Mouse (Mus musculus) neural tube, embryonic 11.5 days (tissue): ENCODE results near the gene Fbxo22. TPM values are rescaled to one million over a fixed set of nuclear protein-coding genes. Genes with fewer than 3 reads are reported as not detected.
"Not testable (repeated sequence)": the region's sequence is repeated elsewhere in the genome, so short reads cannot be mapped to it uniquely, and the experiment has no call there.

Experiments used
- ATAC-seq: fragments of 200-750 bp; cut with Nextera tagmentation; 2 replicates; pipeline ENCODE4 v1.8.0; 2017; ENCODE audit warnings: moderate number of reproducible peaks, mild to moderate bottlenecking, moderate TSS enrichment, moderate library complexity; ENCODE audit not compliant: insufficient read depth, low FRiP score, low TSS enrichment
- DNase-seq: peaks from one replicate; pipeline ENCODE4 v3.0.0-alpha.2; 2015; ENCODE audit warnings: low spot score
- H3K27ac ChIP-seq: fragments of 300-500 bp; sonication (generic); 2 replicates; pipeline ENCODE4 v1.5.1; 2014; ENCODE audit warnings: low read depth, mild to moderate bottlenecking, low read length
- H3K27me3 ChIP-seq: fragments of 300-500 bp; sonication (generic); 2 replicates; pipeline ENCODE4 v1.6.1; 2014; ENCODE audit warnings: mild to moderate bottlenecking, low read length, mixed read lengths; ENCODE audit not compliant: control insufficient read depth, insufficient read depth
- H3K36me3 ChIP-seq: fragments of 300-500 bp; sonication (generic); 2 replicates; pipeline ENCODE4 v1.6.1; 2014; ENCODE audit warnings: mild to moderate bottlenecking, low read length, moderate library complexity, mixed read lengths; ENCODE audit not compliant: control insufficient read depth, insufficient read depth
- H3K4me1 ChIP-seq: fragments of 300-500 bp; sonication (generic); 2 replicates; pipeline ENCODE4 v1.6.1; 2014; ENCODE audit warnings: low read length, mixed read lengths; ENCODE audit not compliant: control insufficient read depth, insufficient read depth
- H3K4me2 ChIP-seq: fragments of 300-500 bp; sonication (generic); 2 replicates; pipeline ENCODE4 v1.6.1; 2014; ENCODE audit warnings: low read depth, mild to moderate bottlenecking, moderate library complexity
- H3K4me3 ChIP-seq: fragments of 300-500 bp; sonication (generic); 2 replicates; pipeline ENCODE4 v1.5.1; 2014; ENCODE audit warnings: low read depth, low read length
- H3K9ac ChIP-seq: fragments of 300-500 bp; sonication (generic); 2 replicates; pipeline ENCODE4 v1.6.1; 2014; ENCODE audit warnings: mild to moderate bottlenecking, low read length
- H3K9me3 ChIP-seq: fragments of 300-500 bp; sonication (generic); 2 replicates; pipeline ENCODE4 v1.6.1; 2016; ENCODE audit warnings: low read length; ENCODE audit not compliant: control insufficient read depth
- WGBS: fragments of 180-500 bp; shearing (Covaris S2); extraction: QIAGEN DNeasy Blood & Tissue Kit; methylation state at CpG from one replicate; pipeline ENCODE4 v1.1.7; 2014; 5-methylcytosine and 5-hydroxymethylcytosine counted together
- polyA plus RNA-seq: library from polyadenylated mRNA; unstranded; fragments of >200 nt; fragmentation: Nextera tagmentation; extraction: Ambion mirVana; gene quantifications from 2 replicates; pipeline ENCODE4 v1.2.1, GENCODE M21; 2014

Gene Fbxo22
- polyA plus RNA-seq, 1 experiment from 2014 or later, result 78.0 TPM

DNA sequence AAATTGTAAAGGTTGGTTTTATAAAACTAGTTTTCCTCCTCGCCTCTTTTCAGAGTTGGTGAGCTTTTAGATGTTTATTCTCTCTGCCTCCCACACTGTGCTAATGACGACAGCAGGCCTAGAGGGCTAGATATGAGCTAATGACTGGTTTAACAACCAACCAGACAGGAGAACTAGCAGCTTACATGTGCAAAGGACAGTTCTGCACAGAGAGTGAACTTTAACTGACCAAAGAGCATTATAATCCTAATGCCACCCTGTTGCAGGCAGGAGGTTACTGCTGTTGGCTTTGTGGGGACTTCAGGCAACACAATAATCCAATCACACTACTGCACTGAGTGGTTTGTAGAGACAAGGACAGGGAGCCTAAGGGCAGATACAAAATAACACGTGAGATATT is 34.6 kb downstream of the Fbxo22 start:
- Histone ChIP-seq H3K9ac (no peak overlapping the region), H3K27me3 (no peaks in the 10 kb centered on the region), H3K4me2 (no peak overlapping the region), H3K4me3 (no peak overlapping the region), H3K27ac (no peak overlapping the region), H3K4me1 (no peaks in the 10 kb centered on the region), H3K36me3 (no peaks in the 10 kb centered on the region), H3K9me3 (no peaks in the 10 kb centered on the region)
- no peak for DNase-seq
- no peak for ATAC-seq
- 83% methylated on average over 3 of the region's 3 CpGs for WGBS

DNA sequence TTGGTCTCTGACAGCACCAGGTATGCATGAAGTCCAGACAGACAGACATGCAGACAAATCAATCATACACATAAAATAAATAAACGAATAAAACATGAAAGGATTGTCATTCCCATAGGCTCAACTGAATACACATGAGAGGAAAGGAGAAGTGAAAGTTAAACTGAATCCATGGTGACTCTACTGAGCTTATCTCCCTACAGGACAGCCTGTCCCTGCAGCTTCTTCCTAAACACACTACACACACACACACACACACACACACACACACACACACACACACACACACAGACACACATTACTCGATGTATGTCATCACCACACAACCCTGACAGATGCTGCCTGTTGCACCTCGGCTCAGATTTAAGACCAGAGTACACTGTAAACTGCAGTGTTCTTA is 35.4 kb downstream of the Fbxo22 start:
- Histone ChIP-seq H3K27ac (no peak overlapping the region), H3K4me2 (no peak overlapping the region), H3K9me3 (no peaks in the 10 kb centered on the region), H3K27me3 (no peaks in the 10 kb centered on the region), H3K9ac (no peak overlapping the region), H3K36me3 (no peaks in the 10 kb centered on the region), H3K4me3 (no peak overlapping the region), H3K4me1 (no peaks in the 10 kb centered on the region)
- WGBS, result 77% methylated on average over 3 of the region's 3 CpGs
- no peak for DNase-seq
- no peak for ATAC-seq

DNA sequence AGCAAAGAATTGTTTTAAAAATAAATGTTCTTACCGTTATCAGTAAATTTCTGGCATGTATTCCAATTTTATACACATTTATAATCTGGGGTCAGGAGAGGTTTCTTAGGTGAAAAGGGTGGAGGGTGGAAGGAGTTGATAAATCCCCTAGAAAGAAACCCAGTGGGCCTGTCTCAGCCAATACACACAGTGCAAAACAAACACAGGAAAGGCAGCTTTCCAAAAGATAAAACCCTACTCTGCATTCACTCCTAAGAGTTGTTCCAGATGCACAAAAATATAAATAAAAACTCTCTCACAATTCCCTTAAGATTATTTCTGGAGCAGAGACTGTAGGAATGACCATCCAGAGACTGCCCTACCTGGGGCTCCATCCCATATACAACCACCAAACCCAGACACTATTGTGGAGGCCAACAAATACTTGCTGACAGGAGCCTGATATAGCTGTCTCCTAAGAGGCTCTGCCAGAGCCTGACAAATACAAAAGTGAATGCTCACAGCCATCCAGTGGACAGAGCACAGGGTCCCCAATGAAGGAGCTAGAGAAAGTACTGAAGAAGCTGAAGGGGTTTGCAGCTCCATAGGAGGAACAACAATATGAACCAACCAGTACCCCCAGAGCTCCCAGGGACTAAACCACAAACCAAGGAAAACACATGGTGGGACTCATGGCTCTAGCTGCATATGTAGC is 36.5 kb downstream of the Fbxo22 start:
- not testable (repeated sequence) for H3K4me3 ChIP-seq, ATAC-seq, H3K4me1 ChIP-seq, DNase-seq, H3K36me3 ChIP-seq, H3K4me2 ChIP-seq, H3K27ac ChIP-seq, H3K27me3 ChIP-seq, H3K9ac ChIP-seq, H3K9me3 ChIP-seq
- 89% methylated on average over 1 of the region's 1 CpGs for WGBS

DNA sequence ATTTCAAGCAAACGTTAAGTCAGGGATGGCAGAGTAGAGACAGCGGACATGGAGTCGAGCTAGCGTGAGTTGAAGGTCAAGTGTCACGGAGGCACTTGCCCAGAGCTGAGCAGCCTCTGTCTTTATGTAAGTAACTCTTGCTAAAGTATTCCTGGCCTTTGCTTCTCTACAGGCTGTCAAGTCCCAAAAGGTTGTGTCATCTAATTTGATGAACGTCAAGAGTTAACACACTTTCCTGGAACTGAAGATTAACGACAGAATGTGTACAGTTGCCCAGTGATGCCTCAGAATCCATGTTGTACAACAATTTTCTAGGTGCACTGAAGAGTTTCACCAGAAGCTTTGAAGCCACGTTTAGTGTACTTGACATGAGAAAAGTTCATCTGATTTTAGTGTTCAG is 37.7 kb downstream of the Fbxo22 start:
- no peaks in the 10 kb centered on the region for H3K27me3 ChIP-seq
- H3K4me2 ChIP-seq, result no peak overlapping the region
- DNase-seq, result no peak
- H3K36me3 ChIP-seq, result no peaks in the 10 kb centered on the region
- no peaks in the 10 kb centered on the region for H3K9me3 ChIP-seq
- no peak overlapping the region for H3K27ac ChIP-seq
- no peak overlapping the region for H3K9ac ChIP-seq
- H3K4me3 ChIP-seq, result no peak overlapping the region
- 75% methylated on average over 8 of the region's 8 CpGs for WGBS
- H3K4me1 ChIP-seq, result no peaks in the 10 kb centered on the region
- no peak for ATAC-seq

DNA sequence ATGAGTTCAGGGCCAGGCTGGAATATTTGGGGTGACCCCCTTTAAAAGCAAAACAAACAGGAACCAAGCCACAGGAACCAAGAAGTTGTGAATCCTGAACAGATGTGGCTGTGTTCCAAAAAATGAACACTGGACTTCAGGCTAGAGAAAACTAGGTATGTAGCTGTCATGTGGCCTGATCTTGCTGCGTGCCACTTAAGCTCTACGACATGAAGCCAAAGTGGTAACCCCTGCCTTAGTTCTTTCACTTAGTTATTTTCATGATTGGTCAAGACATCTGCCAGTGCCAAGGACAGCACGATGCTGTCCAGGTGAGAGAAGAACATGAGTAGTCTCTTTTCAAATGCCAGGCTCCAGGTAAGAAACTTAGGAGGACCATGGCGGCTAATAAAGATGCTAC is 38.2 kb downstream of the Fbxo22 start:
- Histone ChIP-seq H3K9me3 (no peaks in the 10 kb centered on the region), H3K36me3 (no peaks in the 10 kb centered on the region), H3K4me1 (no peaks in the 10 kb centered on the region), H3K9ac (no peak overlapping the region), H3K27me3 (no peaks in the 10 kb centered on the region), H3K4me2 (no peak overlapping the region), H3K4me3 (no peak overlapping the region), H3K27ac (no peak overlapping the region)
- no peak for DNase-seq
- ATAC-seq, result no peak
- WGBS, result 95% methylated on average over 4 of the region's 4 CpGs

DNA sequence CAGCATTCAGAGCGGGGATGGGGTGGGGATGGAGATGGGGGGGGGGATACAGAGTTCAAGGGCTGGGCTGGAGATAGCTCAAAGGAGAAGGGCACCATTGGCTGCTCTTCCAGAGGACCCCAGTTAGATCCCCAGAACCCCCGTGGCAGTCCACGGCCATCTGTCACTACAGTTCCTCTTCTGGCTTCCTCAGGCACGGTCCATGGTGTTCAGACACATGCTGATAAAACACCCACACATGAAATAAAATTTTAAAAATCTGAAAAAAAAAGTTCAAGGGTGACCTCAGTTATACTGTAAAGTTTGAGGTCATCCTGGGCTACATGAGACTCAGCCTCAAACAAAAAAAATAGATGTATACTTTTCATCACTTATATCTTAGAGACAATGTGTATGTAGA is 39.7 kb downstream of the Fbxo22 start:
- no peaks in the 10 kb centered on the region for H3K27me3 ChIP-seq
- no peak overlapping the region for H3K9ac ChIP-seq
- no peak overlapping the region for H3K4me2 ChIP-seq
- no peak overlapping the region for H3K27ac ChIP-seq
- H3K9me3 ChIP-seq, result no peaks in the 10 kb centered on the region
- ATAC-seq (no peak), DNase-seq (no peak)
- WGBS, result 85% methylated on average over 4 of the region's 4 CpGs
- no peaks in the 10 kb centered on the region for H3K36me3 ChIP-seq
- no peaks in the 10 kb centered on the region for H3K4me1 ChIP-seq
- no peak overlapping the region for H3K4me3 ChIP-seq

DNA sequence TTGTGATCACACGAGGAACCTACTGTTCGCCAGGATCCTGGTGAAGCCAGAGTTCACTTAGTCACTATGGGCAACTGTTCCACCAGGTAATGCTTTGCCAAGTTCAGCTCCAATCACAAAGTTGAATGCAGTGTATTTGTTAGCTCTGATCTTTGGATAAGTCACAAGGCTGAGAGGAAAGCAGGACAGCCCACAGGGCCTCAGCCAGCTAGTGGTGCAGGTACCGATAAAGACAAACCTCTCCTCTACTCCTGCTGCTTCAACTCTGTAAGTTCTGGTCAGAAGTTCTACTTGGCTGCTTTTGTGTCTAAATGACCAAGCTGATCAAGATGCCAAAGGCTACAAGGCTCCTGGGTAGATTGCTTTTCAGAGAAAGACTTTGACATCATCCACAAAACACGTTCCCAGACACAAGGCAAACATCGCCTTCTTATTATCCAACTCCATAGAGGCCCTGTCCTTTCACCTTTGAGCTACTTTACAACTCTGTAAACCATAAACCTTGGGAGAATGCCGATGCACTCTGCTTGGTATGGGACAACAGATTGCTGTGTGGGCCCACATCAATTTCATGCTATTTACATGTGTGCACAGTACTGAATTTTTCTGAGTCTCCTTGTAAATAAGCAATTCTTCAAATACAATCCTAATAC is 42.0 kb downstream of the Fbxo22 start:
- H3K4me3 ChIP-seq, result no peak overlapping the region
- no peak overlapping the region for H3K27ac ChIP-seq
- H3K4me2 ChIP-seq, result no peak overlapping the region
- no peak for DNase-seq
- H3K27me3 ChIP-seq, result no peaks in the 10 kb centered on the region
- H3K4me1 ChIP-seq, result no peaks in the 10 kb centered on the region
- WGBS, result 73% methylated on average over 6 of the region's 6 CpGs
- H3K9me3 ChIP-seq, result no peaks in the 10 kb centered on the region
- no peak overlapping the region for H3K9ac ChIP-seq
- no peaks in the 10 kb centered on the region for H3K36me3 ChIP-seq
- no peak for ATAC-seq

DNA sequence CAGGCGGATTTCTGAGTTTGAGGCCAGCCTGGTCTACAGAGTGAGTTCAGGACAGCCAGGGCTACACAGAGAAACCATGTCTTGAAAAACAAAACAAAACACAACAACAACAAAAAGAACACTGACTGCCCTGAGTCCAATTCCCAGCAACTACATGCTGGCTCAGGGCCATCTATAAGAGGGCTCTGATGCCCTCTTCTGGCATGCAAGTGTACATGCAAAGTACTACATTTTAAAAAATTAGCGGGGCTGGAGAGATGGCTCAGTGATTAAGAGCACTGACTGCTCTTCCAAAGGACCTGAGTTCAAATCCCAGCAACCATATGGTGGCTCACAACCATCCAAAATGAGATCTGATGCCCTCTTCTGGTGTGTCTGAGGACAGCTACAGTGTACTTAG is 43.4 kb downstream of the Fbxo22 start:
- H3K27ac ChIP-seq, H3K9ac ChIP-seq, H3K36me3 ChIP-seq, H3K4me1 ChIP-seq, H3K9me3 ChIP-seq, H3K4me2 ChIP-seq, DNase-seq, ATAC-seq, H3K27me3 ChIP-seq, H3K4me3 ChIP-seq: not testable (repeated sequence)
- 68% methylated on average over 2 of the region's 2 CpGs for WGBS

DNA sequence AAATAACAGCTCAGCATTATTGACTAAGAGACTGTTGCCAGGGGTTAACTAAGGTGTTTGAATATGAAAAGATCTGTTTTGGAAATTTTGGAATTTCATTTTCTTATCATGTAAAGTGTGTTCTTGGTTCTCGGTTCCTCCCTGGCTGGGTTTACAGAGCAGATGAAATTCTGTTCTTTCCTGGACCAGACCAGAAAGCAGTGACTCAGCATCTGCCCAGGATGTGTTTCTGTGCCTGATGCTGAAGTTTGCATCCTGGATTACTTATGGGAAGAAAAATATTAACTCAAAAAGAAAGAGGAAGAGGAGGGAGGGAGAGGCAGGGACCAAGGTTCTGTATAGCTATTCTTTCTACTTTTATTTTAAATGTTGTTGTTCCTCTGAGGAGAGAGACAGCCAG is 45.1 kb downstream of the Fbxo22 start:
- no peaks in the 10 kb centered on the region for H3K9me3 ChIP-seq
- DNase-seq (no peak), ATAC-seq (no peak)
- no peak overlapping the region for H3K4me3 ChIP-seq
- no peaks in the 10 kb centered on the region for H3K4me1 ChIP-seq
- no peak overlapping the region for H3K4me2 ChIP-seq
- H3K27me3 ChIP-seq, result no peaks in the 10 kb centered on the region
- no peaks in the 10 kb centered on the region for H3K36me3 ChIP-seq
- H3K9ac ChIP-seq, result no peak overlapping the region
- 77% methylated on average over 1 of the region's 1 CpGs for whole genome bisulfite sequencing
- no peak overlapping the region for H3K27ac ChIP-seq
